Comparison of ENCODE assay signal across 20 mouse cellular contexts in the genomic region with DNA sequence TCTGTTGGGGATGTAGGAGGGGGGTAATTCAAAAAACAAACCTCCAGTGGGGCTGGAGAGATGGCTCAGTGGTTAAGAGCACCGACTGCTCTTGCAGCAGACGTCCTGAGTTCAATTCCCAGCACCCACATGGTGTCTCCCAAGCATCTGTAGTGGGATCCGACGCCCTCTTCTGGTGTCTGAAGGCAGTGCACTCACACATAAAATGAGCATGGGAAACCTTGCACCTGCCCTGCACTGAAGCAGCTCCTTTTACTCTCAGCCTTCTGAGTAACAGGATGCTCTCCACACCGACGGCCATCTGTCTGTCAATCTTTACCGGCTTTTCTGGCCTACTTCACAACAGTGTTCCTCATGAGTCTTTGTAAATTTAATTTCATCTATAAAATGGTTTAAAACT.
A peak's percentile ranks its signal among the peaks of the same experiment; 100 is the strongest.
DNase-seq lines count a peak whose midpoint lies in the region; ATAC-seq and TF ChIP-seq lines count a peak whose summit lies in the region.
"Had no signal": no experiment of that assay in that cellular context is flagged by ENCODE, and none has a peak within 500 bp of the region (broad histone marks: within the 10 kb centered on the region; RNA-seq: fewer than 3 reads in every experiment).

No protein-coding gene starts in this region.

- in situ Hi-C loops in ES-E14 (cut with MboI; ENCODE audit: low sequenced_read_pairs in 2 of 2, unreplicated experiment in 2 of 2): no loop called here

- no peak overlapping the region for H3K9ac ChIP-seq in intestine, postnatal 0 days (ENCODE audit: low read depth, low read length)
- H3K9ac ChIP-seq in intestine, embryonic 15.5 days: no peak overlapping the region
- no peak overlapping the region for H3K9ac ChIP-seq in lung, postnatal 0 days (replicated peaks; ENCODE audit: low read depth)
- no peak overlapping the region for H3K9ac ChIP-seq in ES-E14 (ENCODE audit: insufficient read depth, low read depth, low read length, poor library complexity, severe bottlenecking)
- no peak overlapping the region for H3K9ac ChIP-seq in hindbrain, embryonic 16.5 days (ENCODE audit: low read depth, low read length)
- H3K9ac ChIP-seq: embryonic facial prominence, embryonic 13.5 days; forebrain, embryonic 15.5 days; heart, embryonic 12.5 days; hindbrain, embryonic 15.5 days; limb, embryonic 12.5 days; liver, embryonic 15.5 days had no signal

- no peaks in the 10 kb centered on the region for H3K36me3 ChIP-seq in intestine, postnatal 0 days (ENCODE audit: control insufficient read depth, insufficient read depth)
- H3K36me3 ChIP-seq in intestine, embryonic 15.5 days: no peaks in the 10 kb centered on the region
- no peaks in the 10 kb centered on the region for H3K36me3 ChIP-seq in lung, postnatal 0 days (ENCODE audit: insufficient read depth, low read length)
- H3K36me3 ChIP-seq in ES-E14 (ENCODE audit: control insufficient read depth, insufficient read depth, low read length, poor library complexity, severe bottlenecking): no peaks in the 10 kb centered on the region
- no peaks in the 10 kb centered on the region for H3K36me3 ChIP-seq in splenic B cell, adult 2 months (ENCODE audit: control insufficient read depth, insufficient read depth, low read length, poor library complexity, severe bottlenecking)
- no peaks in the 10 kb centered on the region for H3K36me3 ChIP-seq in hindbrain, embryonic 16.5 days (ENCODE audit: control insufficient read depth, insufficient read depth, low read length)
- H3K36me3 ChIP-seq: embryonic facial prominence, embryonic 13.5 days; forebrain, embryonic 15.5 days; heart, embryonic 12.5 days; hindbrain, embryonic 15.5 days; limb, embryonic 12.5 days; liver, embryonic 15.5 days had no signal

- no peaks in the 10 kb centered on the region for H3K9me3 ChIP-seq in intestine, postnatal 0 days (ENCODE audit: control insufficient read depth)
- H3K9me3 ChIP-seq in intestine, embryonic 15.5 days: no peaks in the 10 kb centered on the region
- H3K9me3 ChIP-seq in lung, postnatal 0 days (ENCODE audit: low read length): no peaks in the 10 kb centered on the region
- H3K9me3 ChIP-seq in ES-E14 (ENCODE audit: control insufficient read depth, insufficient read depth, low read depth, low read length): no peaks in the 10 kb centered on the region
- H3K9me3 ChIP-seq in hindbrain, embryonic 16.5 days (ENCODE audit: control insufficient read depth, low read length): no peaks in the 10 kb centered on the region
- H3K9me3 ChIP-seq: embryonic facial prominence, embryonic 13.5 days; forebrain, embryonic 15.5 days; hindbrain, embryonic 15.5 days; limb, embryonic 12.5 days; liver, embryonic 15.5 days had no signal

- TF ChIP-seq EP300 in lung, postnatal 0 days (IDR thresholded peaks at IDR 0.05): no peak

- H3K4me2 ChIP-seq in intestine, postnatal 0 days (replicated peaks; ENCODE audit: low read depth): no peak overlapping the region
- no peak overlapping the region for H3K4me2 ChIP-seq in intestine, embryonic 15.5 days (replicated peaks)
- H3K4me2 ChIP-seq in lung, postnatal 0 days (replicated peaks; ENCODE audit: low read depth, low read length): no peak overlapping the region
- no peak overlapping the region for H3K4me2 ChIP-seq in hindbrain, embryonic 16.5 days (ENCODE audit: low read length)
- H3K4me2 ChIP-seq: embryonic facial prominence, embryonic 13.5 days; forebrain, embryonic 15.5 days; heart, embryonic 12.5 days; hindbrain, embryonic 15.5 days; limb, embryonic 12.5 days; liver, embryonic 15.5 days had no signal

- no peak for ATAC-seq in intestine, postnatal 0 days
- no peak for ATAC-seq in intestine, embryonic 15.5 days
- no peak for ATAC-seq in lung, postnatal 0 days
- no peak for ATAC-seq in hindbrain, embryonic 16.5 days
- ATAC-seq: forebrain, embryonic 15.5 days had no signal

- peak; percentile 15; the same call in 1 of the 2 replicates for TF ChIP-seq CTCF in intestine, postnatal 0 days (IDR thresholded peaks at IDR 0.05; ENCODE audit: low read depth)
- TF ChIP-seq CTCF in lung, postnatal 0 days (IDR thresholded peaks at IDR 0.05): peak; percentile 12; the same call in 1 of the 2 replicates

- H3K27ac ChIP-seq in intestine, postnatal 0 days (ENCODE audit: low read depth, low read length): no peak overlapping the region
- no peak overlapping the region for H3K27ac ChIP-seq in intestine, embryonic 15.5 days
- H3K27ac ChIP-seq in lung, postnatal 0 days (ENCODE audit: low read length): no peak overlapping the region
- no peak overlapping the region for H3K27ac ChIP-seq in ES-E14 (ENCODE audit: insufficient read depth, low read depth, low read length, poor library complexity, severe bottlenecking)
- no peak overlapping the region for H3K27ac ChIP-seq in hindbrain, embryonic 16.5 days (ENCODE audit: low read depth, low read length)
- H3K27ac ChIP-seq: embryonic facial prominence, embryonic 13.5 days; forebrain, embryonic 15.5 days; hindbrain, embryonic 15.5 days; limb, embryonic 12.5 days; liver, embryonic 15.5 days had no signal

- DNase-seq in lung, postnatal 0 days (ENCODE audit: low spot score): no peak
- DNase-seq in lung, postnatal 25 days (ENCODE audit: low spot score): no peak
- DNase-seq in ES-E14 (ENCODE audit: low read depth, low spot score): peak; percentile 13
- peak; percentile 21 for DNase-seq in splenic B cell, adult 2 months (ENCODE audit: low read depth, low spot score)
- DNase-seq: adrenal gland, postnatal 10 days; cerebellum, postnatal 10 days; kidney, adult 2 months; kidney, postnatal 25 days; layer of hippocampus, adult 9-11 months; lung, postnatal 14 days; retina, postnatal 1 day had no signal

- H3K4me1 ChIP-seq in intestine, postnatal 0 days (replicated peaks; ENCODE audit: control insufficient read depth, insufficient read depth, low read length): no peaks in the 10 kb centered on the region
- H3K4me1 ChIP-seq in intestine, embryonic 15.5 days (replicated peaks): 0 out of 2 replicates have a peak, but pooled peaks cover 3% of the 10 kb centered on the region
- no peaks in the 10 kb centered on the region; the same call in 1 of the 2 replicates for H3K4me1 ChIP-seq in lung, postnatal 0 days (ENCODE audit: insufficient read depth, low read depth, low read length)
- no peaks in the 10 kb centered on the region for H3K4me1 ChIP-seq in ES-E14 (ENCODE audit: control insufficient read depth in 2 of 2, insufficient read depth in 2 of 2, low read length in 2 of 2, poor library complexity in 1 of 2)
- peaks cover 9% of the 10 kb centered on the region for H3K4me1 ChIP-seq in hindbrain, embryonic 16.5 days (ENCODE audit: control insufficient read depth, insufficient read depth, low read depth, low read length)

- 92% methylated on average over 7 of the region's 7 CpGs for WGBS in intestine, postnatal 0 days
- 92% methylated on average over 7 of the region's 7 CpGs for WGBS in intestine, embryonic 15.5 days
- WGBS in lung, postnatal 0 days: 75% methylated on average over 7 of the region's 7 CpGs
- WGBS in hindbrain, embryonic 16.5 days: 92% methylated on average over 7 of the region's 7 CpGs

- H3K27me3 ChIP-seq in intestine, postnatal 0 days (replicated peaks; ENCODE audit: control insufficient read depth, insufficient read depth, low read length): no peaks in the 10 kb centered on the region
- no peaks in the 10 kb centered on the region for H3K27me3 ChIP-seq in intestine, embryonic 15.5 days (replicated peaks)
- H3K27me3 ChIP-seq in lung, postnatal 0 days (replicated peaks; ENCODE audit: insufficient read depth, low read length): no peaks in the 10 kb centered on the region
- H3K27me3 ChIP-seq in splenic B cell, adult 2 months (ENCODE audit: control insufficient read depth, insufficient read depth, low read length, poor library complexity, severe bottlenecking): no peaks in the 10 kb centered on the region
- no peaks in the 10 kb centered on the region for H3K27me3 ChIP-seq in hindbrain, embryonic 16.5 days (replicated peaks; ENCODE audit: control insufficient read depth, insufficient read depth, low read length)
- H3K27me3 ChIP-seq: embryonic facial prominence, embryonic 13.5 days; forebrain, embryonic 15.5 days; heart, embryonic 12.5 days; hindbrain, embryonic 15.5 days; limb, embryonic 12.5 days; liver, embryonic 15.5 days had no signal

- H3K4me3 ChIP-seq in intestine, postnatal 0 days (ENCODE audit: low read depth, low read length): no peak overlapping the region
- no peak overlapping the region for H3K4me3 ChIP-seq in intestine, embryonic 15.5 days (replicated peaks)
- no peak overlapping the region for H3K4me3 ChIP-seq in lung, postnatal 0 days (ENCODE audit: low read depth, low read length)
- H3K4me3 ChIP-seq in ES-E14 (ENCODE audit: insufficient read depth in 1 of 2, low read depth in 1 of 2, low read length in 2 of 2, poor library complexity in 1 of 2, severe bottlenecking in 1 of 2): no peak overlapping the region
- no peak overlapping the region for H3K4me3 ChIP-seq in hindbrain, embryonic 16.5 days (ENCODE audit: low read length)
- H3K4me3 ChIP-seq: embryonic facial prominence, embryonic 13.5 days; forebrain, embryonic 15.5 days; heart, embryonic 12.5 days; hindbrain, embryonic 15.5 days; limb, embryonic 12.5 days; liver, embryonic 15.5 days had no signal

TF ChIP-seq in ES-E14, 5 proteins besides CTCF, POLR2A, EP300 and RAD21:
- TF ChIP-seq MAFK (IDR thresholded peaks at IDR 0.05; ENCODE audit: insufficient read depth, low read depth, low read length) (no peak), CHD2 (IDR thresholded peaks at IDR 0.05; ENCODE audit: low read depth, low read length) (no peak), ZC3H11A (IDR thresholded peaks at IDR 0.05; ENCODE audit: borderline replicate concordance, low read depth, low read length) (no peak), HCFC1 (IDR thresholded peaks at IDR 0.05; ENCODE audit: borderline replicate concordance, insufficient read depth, low read length) (no peak), ZNF384 (IDR thresholded peaks at IDR 0.05; ENCODE audit: low read depth, low read length) (no peak)

Comparison
In these comparisons a context has a peak if more than half of its experiments do, and no peak if none do; other contexts are left out.
1. DNase-seq: peak in ES-E14 (single experiment) and splenic B cell, adult 2 months (single experiment); none in lung, postnatal 0 days (single experiment) and lung, postnatal 25 days (single experiment).